In genomic region chr11:29638861-29639260, GRCm38 (mm10) we compare ENCODE assay signal across 11 mouse cellular contexts. TPM values are rescaled to one million over a fixed set of nuclear protein-coding genes. Genes with fewer than 3 reads are reported as not detected.
A peak's percentile ranks its signal among the peaks of the same experiment; 100 is the strongest.
DNase-seq lines count a peak whose midpoint lies in the region; ATAC-seq and TF ChIP-seq lines count a peak whose summit lies in the region.
"Had no signal": no experiment of that assay in that cellular context is flagged by ENCODE, and none has a peak within 500 bp of the region (broad histone marks: within the 10 kb centered on the region; RNA-seq: fewer than 3 reads in every experiment).

No protein-coding gene starts in this region.

- DNase-seq in lung, embryonic 14.5 days: peak; percentile 27
- no peak for DNase-seq in lung, adult 2 months
- DNase-seq in brain, adult 2 months (ENCODE audit: low read depth, low spot score): peak; percentile 40
- DNase-seq in cerebellum, postnatal 14 days: no peak
- DNase-seq: adrenal gland, postnatal 36 days; cerebellum, postnatal 36 days had no signal

- TF ChIP-seq POLR2A in lung, adult 2 months (IDR thresholded peaks at IDR 0.05; ENCODE audit: borderline replicate concordance, extremely low read depth, low read depth, low read length): no peak

- H3K4me2 ChIP-seq in lung, embryonic 14.5 days: no peak overlapping the region
- peak overlapping the region; percentile 27; the same call in 1 of the 2 replicates for H3K4me2 ChIP-seq in heart, embryonic 15.5 days
- H3K4me2 ChIP-seq in stomach, embryonic 15.5 days: no peak overlapping the region
- no peak overlapping the region for H3K4me2 ChIP-seq in neural tube, embryonic 15.5 days

- no peaks in the 10 kb centered on the region for H3K4me1 ChIP-seq in lung, embryonic 14.5 days (ENCODE audit: insufficient read depth)
- H3K4me1 ChIP-seq in lung, adult 2 months (ENCODE audit: control insufficient read depth, insufficient read depth, low read length): no peaks in the 10 kb centered on the region
- H3K4me1 ChIP-seq in heart, embryonic 15.5 days (replicated peaks): peaks cover 38% of the 10 kb centered on the region
- H3K4me1 ChIP-seq in stomach, embryonic 15.5 days: peaks cover 6% of the 10 kb centered on the region; the same call in 1 of the 2 replicates
- peaks cover 19% of the 10 kb centered on the region for H3K4me1 ChIP-seq in neural tube, embryonic 15.5 days

- TF ChIP-seq CTCF in lung, embryonic 14.5 days (IDR thresholded peaks at IDR 0.05; ENCODE audit: low read depth): no peak
- TF ChIP-seq CTCF in lung, adult 2 months (IDR thresholded peaks at IDR 0.05; ENCODE audit: insufficient read depth, low read length): no peak

- no peaks in the 10 kb centered on the region for H3K36me3 ChIP-seq in lung, embryonic 14.5 days (ENCODE audit: insufficient read depth)
- no peaks in the 10 kb centered on the region for H3K36me3 ChIP-seq in heart, embryonic 15.5 days
- H3K36me3 ChIP-seq in stomach, embryonic 15.5 days: no peaks in the 10 kb centered on the region
- no peaks in the 10 kb centered on the region for H3K36me3 ChIP-seq in neural tube, embryonic 15.5 days
- H3K36me3 ChIP-seq: forebrain, embryonic 10.5 days; G1E had no signal

- ATAC-seq in lung, embryonic 14.5 days (ENCODE audit: insufficient read depth): no peak
- no peak for ATAC-seq in heart, embryonic 15.5 days (replicated peaks; ENCODE audit: insufficient number of reproducible peaks, insufficient read depth, low FRiP score, low read depth)
- no peak for ATAC-seq in stomach, embryonic 15.5 days (ENCODE audit: insufficient read depth, low FRiP score, low read depth)
- no peak for ATAC-seq in neural tube, embryonic 15.5 days (ENCODE audit: low FRiP score)

- no peak overlapping the region for H3K4me3 ChIP-seq in lung, embryonic 14.5 days (ENCODE audit: low read depth, low read length)
- H3K4me3 ChIP-seq in lung, adult 2 months (replicated peaks; ENCODE audit: extremely low read depth, low read depth, low read length): no peak overlapping the region
- H3K4me3 ChIP-seq in heart, embryonic 15.5 days: no peak overlapping the region
- H3K4me3 ChIP-seq in stomach, embryonic 15.5 days (replicated peaks): no peak overlapping the region
- H3K4me3 ChIP-seq in neural tube, embryonic 15.5 days (replicated peaks): no peak overlapping the region
- H3K4me3 ChIP-seq: forebrain, embryonic 10.5 days had no signal

- no peaks in the 10 kb centered on the region for H3K27me3 ChIP-seq in lung, embryonic 14.5 days (ENCODE audit: insufficient read depth, low read length)
- no peaks in the 10 kb centered on the region for H3K27me3 ChIP-seq in heart, embryonic 15.5 days
- H3K27me3 ChIP-seq in stomach, embryonic 15.5 days (replicated peaks): no peaks in the 10 kb centered on the region
- no peaks in the 10 kb centered on the region for H3K27me3 ChIP-seq in neural tube, embryonic 15.5 days (replicated peaks)

- no peaks in the 10 kb centered on the region for H3K9me3 ChIP-seq in lung, embryonic 14.5 days (ENCODE audit: low read depth, low read length)
- H3K9me3 ChIP-seq in heart, embryonic 15.5 days (replicated peaks): no peaks in the 10 kb centered on the region
- H3K9me3 ChIP-seq in stomach, embryonic 15.5 days: no peaks in the 10 kb centered on the region
- no peaks in the 10 kb centered on the region for H3K9me3 ChIP-seq in neural tube, embryonic 15.5 days (replicated peaks)
- H3K9me3 ChIP-seq: forebrain, embryonic 10.5 days; G1E had no signal

- H3K9ac ChIP-seq in lung, embryonic 14.5 days: no peak overlapping the region
- no peak overlapping the region for H3K9ac ChIP-seq in heart, embryonic 15.5 days
- no peak overlapping the region for H3K9ac ChIP-seq in stomach, embryonic 15.5 days
- no peak overlapping the region for H3K9ac ChIP-seq in neural tube, embryonic 15.5 days (replicated peaks)

- 37% methylated on average over 2 of the region's 2 CpGs for WGBS in lung, embryonic 14.5 days
- 23% methylated on average over 2 of the region's 2 CpGs for WGBS in lung, adult 2 months
- 10% methylated on average over 2 of the region's 2 CpGs for WGBS in heart, embryonic 15.5 days
- 35% methylated on average over 2 of the region's 2 CpGs for WGBS in stomach, embryonic 15.5 days
- 24% methylated on average over 2 of the region's 2 CpGs for WGBS in neural tube, embryonic 15.5 days

- no peak overlapping the region for H3K27ac ChIP-seq in lung, embryonic 14.5 days (ENCODE audit: low read depth)
- peak overlapping the region; percentile 95 for H3K27ac ChIP-seq in heart, embryonic 15.5 days
- H3K27ac ChIP-seq in stomach, embryonic 15.5 days: peak overlapping the region; percentile 63; the same call in 1 of the 2 replicates
- no peak overlapping the region for H3K27ac ChIP-seq in neural tube, embryonic 15.5 days (replicated peaks)
- H3K27ac ChIP-seq: forebrain, embryonic 10.5 days had no signal

RNA-seq across cellular contexts. Expression of gene Rtn4, which starts 53.9 kb away (rescaled TPM):
- 54.2 and 54.4 TPM in 2 replicates for polyA plus RNA-seq in lung, embryonic 14.5 days (2014; fragmentation: Nextera tagmentation; extraction: Ambion mirVana)
- polyA plus RNA-seq in lung, adult 2 months (2012; rRNA removed): 108 and 133 TPM in 2 replicates
- polyA plus RNA-seq in heart, embryonic 15.5 days (2015; fragmentation: Nextera tagmentation; extraction: Ambion mirVana): 57.4 and 59.5 TPM in 2 replicates
- 57.1 and 63.7 TPM in 2 replicates for polyA plus RNA-seq in stomach, embryonic 15.5 days (2015; fragmentation: Nextera tagmentation; extraction: Ambion mirVana)
- 113 and 122 TPM in 2 replicates for polyA plus RNA-seq in neural tube, embryonic 15.5 days (2015; fragmentation: Nextera tagmentation; extraction: Ambion mirVana)

Comparison
In these comparisons a context has a peak if more than half of its experiments do, and no peak if none do; other contexts are left out.
1. DNase-seq: peak in lung, embryonic 14.5 days (single experiment) and brain, adult 2 months (single experiment); none in lung, adult 2 months (single experiment) and cerebellum, postnatal 14 days (0 of 2).
2. H3K27ac ChIP-seq: peak in heart, embryonic 15.5 days (single experiment) and stomach, embryonic 15.5 days (single experiment); none in lung, embryonic 14.5 days (single experiment) and neural tube, embryonic 15.5 days (single experiment).